Mouse (Mus musculus): ENCODE results near the gene Zfp428.

GRCm38 (mm10) chr7:24538701-24539100 lies 31.9 kb downstream of the Zfp428 start:
- TF ChIP-seq CTCF (IDR thresholded peaks at IDR 0.05; ENCODE audit: low read depth, low read length) (no peak), POLR2A (IDR thresholded peaks at IDR 0.05; ENCODE audit: extremely low read depth, insufficient read depth, low read length) (no peak)
